Mouse (Mus musculus) lung, adult 2 months (tissue): ENCODE measurements around the gene H2-Ab1.

ENCODE experiments used
- CTCF ChIP-seq: fragments of 200-500 bp; IDR thresholded peaks from 2 replicates; pipeline ENCODE4 v1.5.1; 2011; ENCODE audit warnings: mild to moderate bottlenecking, low read length, control low read depth; ENCODE audit not compliant: insufficient read depth
- POLR2A ChIP-seq: fragments of 200-500 bp; IDR thresholded peaks from 2 replicates; pipeline ENCODE4 v1.6.1; 2011; ENCODE audit warnings: low read depth, mild to moderate bottlenecking, control low read depth, low read length, borderline replicate concordance; ENCODE audit errors: extremely low read depth

DNA sequence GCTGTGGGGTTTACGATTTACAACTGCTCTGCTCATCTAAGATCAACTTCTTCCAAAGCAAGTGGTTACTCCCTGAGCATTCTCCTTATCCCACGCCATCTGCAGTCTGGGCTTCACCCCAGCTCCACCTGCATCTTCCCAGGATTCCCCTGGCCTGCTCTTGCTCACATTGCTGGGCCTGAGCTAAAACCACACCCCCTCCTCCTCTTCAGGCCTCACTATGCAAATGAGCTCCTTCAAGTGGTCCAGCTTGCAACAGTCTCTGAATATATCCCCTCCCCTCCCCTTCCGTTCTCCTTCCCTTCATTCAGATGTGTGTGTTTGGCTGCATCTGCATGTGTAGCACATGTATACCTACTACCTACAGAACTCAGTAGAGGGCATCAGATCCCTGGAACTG lies 41.9 kb downstream of the H2-Ab1 start:
- TF ChIP-seq POLR2A (no peak), CTCF (no peak)
